Mouse (Mus musculus): ENCODE results near the gene Myocos.

DNA sequence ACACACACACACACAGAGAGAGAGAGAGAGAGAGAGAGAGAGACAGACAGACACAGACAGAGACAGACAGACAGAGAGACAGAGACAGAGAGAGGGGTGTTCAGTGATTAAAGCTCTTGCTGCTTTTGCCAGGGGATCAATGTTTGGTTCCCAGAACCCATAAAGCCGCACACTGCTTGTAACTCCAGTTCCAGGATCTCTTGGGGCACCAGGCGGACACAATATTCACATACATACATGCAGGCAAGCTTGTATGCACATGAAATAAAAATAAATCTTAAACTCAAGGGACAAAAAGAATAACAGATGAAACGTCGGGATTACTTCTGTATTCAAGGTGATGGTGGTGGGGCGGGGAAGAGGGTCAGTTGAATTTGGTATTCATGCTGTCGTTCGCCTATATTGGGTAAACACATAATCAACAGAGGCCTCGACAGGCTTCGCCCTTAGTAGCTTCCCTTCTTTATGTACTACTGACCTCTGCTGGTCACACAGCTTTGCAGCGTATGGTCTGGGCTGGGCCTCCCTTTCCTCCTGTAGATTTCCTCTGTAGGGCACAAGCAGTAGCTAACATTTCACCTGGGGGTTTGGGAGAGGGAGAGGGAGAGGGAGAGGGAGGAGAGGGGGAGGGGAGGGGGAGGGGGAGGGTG, 6.9 kb upstream of the Myocos start:
- TF ChIP-seq CTCF (IDR thresholded peaks at IDR 0.05; ENCODE audit: low read depth): peak; percentile 87
- no peak for TF ChIP-seq EP300 (IDR thresholded peaks at IDR 0.05; ENCODE audit: low read depth)
